Mouse (Mus musculus) brain, embryonic 14.5 days (tissue): ENCODE data around the gene Epb41.

Experiments used
- CTCF ChIP-seq: fragments of 200-500 bp; IDR thresholded peaks from 2 replicates; pipeline ENCODE4 v1.5.1; 2012; ENCODE audit warnings: inconsistent platforms, mild to moderate bottlenecking, moderate library complexity, borderline replicate concordance; ENCODE audit not compliant: insufficient read depth, insufficient read length; ENCODE audit errors: extremely low read depth
- POLR2A ChIP-seq: fragments of 200-500 bp; IDR thresholded peaks from 2 replicates; pipeline ENCODE4 v1.6.1; 2012; ENCODE audit warnings: mild to moderate bottlenecking, inconsistent platforms, borderline replicate concordance; ENCODE audit not compliant: poor library complexity, insufficient read depth, insufficient read length, severe bottlenecking; ENCODE audit errors: extremely low read depth

DNA sequence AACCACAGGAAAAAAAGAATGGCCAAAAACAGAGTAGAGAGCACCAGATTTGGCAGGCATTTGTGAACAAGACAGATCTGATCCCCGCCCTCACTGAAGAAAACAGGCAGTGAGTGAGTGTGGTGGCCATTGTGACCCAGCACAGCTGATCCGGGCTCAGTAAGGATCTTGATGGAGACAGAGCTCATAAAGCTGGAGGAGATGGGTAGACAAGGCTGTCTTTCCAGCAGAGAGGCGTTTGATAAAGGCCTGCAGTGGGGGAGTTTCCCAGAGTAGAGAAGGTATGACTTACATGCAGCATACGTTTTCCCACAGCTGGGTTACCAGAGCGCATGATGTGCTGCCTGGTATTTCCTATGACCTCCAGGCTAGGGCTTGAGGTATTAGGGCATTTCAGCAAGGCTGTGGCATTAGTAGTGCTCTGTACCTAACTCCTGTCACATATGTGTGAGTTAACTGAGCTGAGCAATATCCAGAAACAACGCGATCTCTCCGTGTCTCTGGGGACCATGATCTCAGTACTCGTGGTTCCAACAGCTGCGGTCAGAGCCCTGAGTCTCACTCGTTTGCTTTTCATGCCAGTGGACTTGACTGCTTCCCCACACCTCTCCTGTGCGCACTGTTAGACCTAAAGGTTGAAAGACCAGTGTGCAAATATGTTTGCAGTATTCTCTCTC lies 176.5 kb downstream of the Epb41 start:
- TF ChIP-seq CTCF (no peak), POLR2A (no peak)
